Mouse (Mus musculus) liver, embryonic 15.5 days (tissue): Measurements from ENCODE around the gene Atp6v0c. TPM values are rescaled to one million over a fixed set of nuclear protein-coding genes. Genes with fewer than 3 reads are reported as not detected.

Experiments used
- ATAC-seq: fragments of 200-750 bp; cut with Nextera tagmentation; 2 replicates; pipeline ENCODE4 v1.8.0; 2017; ENCODE audit warnings: moderate number of reproducible peaks, mild to moderate bottlenecking, moderate library complexity; ENCODE audit not compliant: insufficient read depth
- H3K27ac ChIP-seq: fragments of 300-500 bp; sonication (generic); replicated peaks from 2 replicates; pipeline ENCODE4 v1.5.1; 2015; ENCODE audit warnings: mild to moderate bottlenecking, inconsistent platforms
- H3K27me3 ChIP-seq: fragments of 300-500 bp; sonication (generic); 2 replicates; pipeline ENCODE4 v1.6.1; 2015; ENCODE audit warnings: mild to moderate bottlenecking, inconsistent platforms
- H3K36me3 ChIP-seq: fragments of 300-500 bp; sonication (generic); replicated peaks from 2 replicates; pipeline ENCODE4 v1.6.1; 2015; ENCODE audit warnings: moderate library complexity, mild to moderate bottlenecking, inconsistent platforms
- H3K4me1 ChIP-seq: fragments of 300-500 bp; sonication (generic); replicated peaks from 2 replicates; pipeline ENCODE4 v1.6.1; 2015; ENCODE audit warnings: inconsistent platforms
- H3K4me2 ChIP-seq: fragments of 300-500 bp; sonication (generic); 2 replicates; pipeline ENCODE4 v1.6.1; 2015; ENCODE audit warnings: moderate library complexity, mild to moderate bottlenecking, inconsistent platforms
- H3K4me3 ChIP-seq: fragments of 300-500 bp; sonication (generic); replicated peaks from 2 replicates; pipeline ENCODE4 v1.5.1; 2015; ENCODE audit warnings: mild to moderate bottlenecking, inconsistent platforms
- H3K9ac ChIP-seq: fragments of 300-500 bp; sonication (generic); 2 replicates; pipeline ENCODE4 v1.6.1; 2015; ENCODE audit warnings: moderate library complexity, mild to moderate bottlenecking, inconsistent platforms
- H3K9me3 ChIP-seq: fragments of 300-500 bp; sonication (generic); replicated peaks from 2 replicates; pipeline ENCODE4 v1.6.1; 2016; ENCODE audit warnings: inconsistent platforms
- WGBS: fragments of 180-500 bp; shearing (Covaris S2); methylation state at CpG from one replicate; pipeline ENCODE4 v1.1.7; 2015; ENCODE audit warnings: mixed read lengths; ENCODE audit not compliant: insufficient replicate concordance; 5-methylcytosine and 5-hydroxymethylcytosine counted together
- polyA plus RNA-seq: library from polyadenylated mRNA; unstranded; fragments of >200 nt; fragmentation: Nextera tagmentation; extraction: Ambion mirVana; gene quantifications from 2 replicates; pipeline ENCODE4 v1.2.1, GENCODE M21; 2015

Gene Atp6v0c
- polyA plus RNA-seq: 362 and 405 TPM in 2 replicates

DNA sequence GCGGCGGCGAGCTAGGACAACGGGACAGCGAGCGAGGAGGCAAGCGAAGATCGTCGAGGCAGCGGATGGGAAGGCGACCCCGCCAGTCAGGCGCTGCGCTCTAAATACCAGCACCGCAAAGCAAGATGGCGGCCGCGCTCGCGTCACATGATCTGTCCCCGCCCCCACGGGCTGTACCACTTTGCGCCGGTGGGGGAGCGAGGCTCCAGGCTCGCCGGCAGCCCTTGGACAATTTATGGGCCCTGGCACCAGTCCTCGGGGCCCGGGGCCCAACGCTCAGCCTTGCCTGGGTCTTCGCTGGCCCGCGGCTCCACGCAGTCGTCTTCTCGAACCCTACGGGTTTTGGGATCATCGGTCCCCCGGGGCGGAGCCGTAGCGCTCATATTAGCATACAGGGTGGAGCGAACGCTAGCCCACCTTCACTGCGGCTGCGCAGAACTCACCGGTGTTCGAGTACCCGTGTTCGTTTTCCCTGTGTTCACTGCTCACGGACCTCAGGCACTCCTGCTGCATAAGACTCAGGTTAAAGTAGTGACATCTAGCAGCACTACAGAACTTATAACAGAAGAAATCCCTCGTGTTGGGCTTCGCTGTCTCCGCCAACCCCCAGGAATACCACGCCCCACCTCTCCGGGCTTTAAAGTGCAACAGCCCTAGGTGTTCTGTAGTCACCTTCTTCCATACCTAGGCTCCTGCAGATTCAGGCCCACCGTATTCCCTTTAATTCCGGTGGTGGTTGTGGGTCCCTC is at the start of gene Atp6v0c:
Atp6v0c (minus strand) TSS at position 386 of the 749 bp plus-strand sequence.
- Histone ChIP-seq H3K27ac (peak within 1 kb of the TSS; percentile 98), H3K9ac (peak within 1 kb of the TSS; percentile 91), H3K27me3 (no peaks in the 10 kb centered on the region), H3K4me1 (peaks cover 69% of the 10 kb centered on the region), H3K4me3 (peak within 1 kb of the TSS; percentile 93), H3K4me2 (peak within 1 kb of the TSS; percentile 90), H3K9me3 (no peaks in the 10 kb centered on the region), H3K36me3 (peaks cover 31% of the 10 kb centered on the region)
- WGBS: under 1% methylated on average over 58 of the region's 58 CpGs
- ATAC-seq: peak; percentile 81

DNA sequence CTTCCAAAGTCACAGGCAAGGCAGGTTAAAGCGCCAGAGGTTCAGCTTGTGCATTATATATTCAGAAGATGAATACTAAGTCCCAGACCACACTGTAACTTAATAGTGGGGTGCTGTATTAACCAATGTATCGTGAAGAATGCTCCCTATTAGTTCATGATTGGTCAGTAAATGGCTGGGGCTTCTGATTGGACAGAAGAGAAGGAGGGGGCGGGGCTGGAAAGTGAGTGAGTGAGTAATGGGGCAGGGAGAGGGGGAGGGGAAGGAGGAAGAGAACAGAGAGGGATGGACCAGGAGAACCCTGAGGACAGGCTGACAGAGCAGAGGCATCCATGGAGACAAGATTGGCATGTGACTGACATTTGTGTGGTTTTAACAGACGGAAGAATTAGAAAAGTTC is 47.3 kb upstream of the Atp6v0c start:
- Histone ChIP-seq H3K4me1 (peaks cover 60% of the 10 kb centered on the region), H3K27ac (no peak overlapping the region), H3K27me3 (peaks cover 14% of the 10 kb centered on the region), H3K36me3 (peaks cover 53% of the 10 kb centered on the region), H3K4me2 (no peak overlapping the region), H3K4me3 (no peak overlapping the region), H3K9ac (no peak overlapping the region), H3K9me3 (no peaks in the 10 kb centered on the region)
- WGBS: 78% methylated on average over 4 of the region's 4 CpGs
- no peak for ATAC-seq

DNA sequence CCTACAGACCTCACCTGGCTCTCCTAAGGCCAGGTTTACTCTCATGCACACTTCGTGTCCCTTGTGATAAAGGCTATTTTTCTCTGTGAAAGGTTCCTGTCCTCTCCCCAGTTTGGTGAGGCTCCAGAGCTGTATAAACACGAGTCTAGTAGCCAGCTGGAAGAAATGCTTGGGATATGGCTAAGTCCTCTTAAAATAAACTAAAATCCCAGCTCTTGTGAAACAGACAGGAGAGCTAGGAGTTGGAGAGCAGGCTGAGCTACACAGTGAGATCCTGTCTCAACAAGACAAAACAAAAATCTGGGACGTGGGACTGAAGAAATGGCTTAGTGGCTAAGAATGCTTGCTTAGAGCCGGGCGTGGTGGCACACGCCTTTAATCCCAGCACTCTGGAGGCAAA is 43.7 kb upstream of the Atp6v0c start:
- Histone ChIP-seq H3K4me3 (no peak overlapping the region), H3K4me2 (no peak overlapping the region), H3K9me3 (no peaks in the 10 kb centered on the region), H3K4me1 (peaks cover 65% of the 10 kb centered on the region), H3K9ac (no peak overlapping the region), H3K36me3 (peaks cover 37% of the 10 kb centered on the region), H3K27me3 (peaks cover 43% of the 10 kb centered on the region), H3K27ac (no peak overlapping the region)
- ATAC-seq: no peak
- WGBS: 58% methylated on average over 6 of the region's 6 CpGs

DNA sequence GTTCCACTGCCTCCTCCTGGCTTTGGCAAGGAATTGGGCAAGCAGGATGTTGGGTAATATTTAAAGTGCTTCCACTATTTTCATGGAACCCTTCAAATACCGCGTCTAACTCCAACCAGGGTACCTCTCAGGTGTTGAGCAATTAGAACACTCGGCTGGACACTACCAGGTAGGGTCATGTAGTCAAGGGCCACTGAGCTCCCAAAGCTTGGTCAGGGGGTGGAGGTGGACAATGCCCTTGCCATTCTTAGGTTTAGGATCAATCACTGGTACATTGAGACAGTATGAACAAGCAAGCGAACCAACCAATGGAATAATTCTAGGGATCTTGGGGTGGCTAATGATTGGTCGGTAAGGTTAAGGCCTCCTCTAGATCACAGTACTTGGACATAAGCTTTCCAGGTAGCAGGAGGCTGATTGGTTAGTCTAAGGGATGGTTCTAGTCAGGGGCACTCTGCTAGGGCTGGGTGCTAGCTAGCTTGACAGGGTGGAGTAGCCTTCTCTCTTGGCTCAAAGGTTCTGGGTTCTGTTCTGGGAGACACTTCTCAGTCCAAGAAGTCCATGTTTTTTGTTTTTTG is 43.0 kb upstream of the Atp6v0c start:
- peaks cover 50% of the 10 kb centered on the region for H3K27me3 ChIP-seq
- WGBS: 24% methylated on average over 5 of the region's 5 CpGs
- peaks cover 31% of the 10 kb centered on the region for H3K36me3 ChIP-seq
- peaks cover 65% of the 10 kb centered on the region for H3K4me1 ChIP-seq
- H3K9ac ChIP-seq: peak overlapping the region; percentile 61; the same call in 1 of the 2 replicates
- peak overlapping the region; percentile 94 for H3K4me2 ChIP-seq
- H3K27ac ChIP-seq: 0 out of 2 replicates have a peak overlapping the region, but pooled peaks have one; percentile 14
- ATAC-seq: no peak
- peak overlapping the region; percentile 55 for H3K4me3 ChIP-seq
- no peaks in the 10 kb centered on the region for H3K9me3 ChIP-seq

DNA sequence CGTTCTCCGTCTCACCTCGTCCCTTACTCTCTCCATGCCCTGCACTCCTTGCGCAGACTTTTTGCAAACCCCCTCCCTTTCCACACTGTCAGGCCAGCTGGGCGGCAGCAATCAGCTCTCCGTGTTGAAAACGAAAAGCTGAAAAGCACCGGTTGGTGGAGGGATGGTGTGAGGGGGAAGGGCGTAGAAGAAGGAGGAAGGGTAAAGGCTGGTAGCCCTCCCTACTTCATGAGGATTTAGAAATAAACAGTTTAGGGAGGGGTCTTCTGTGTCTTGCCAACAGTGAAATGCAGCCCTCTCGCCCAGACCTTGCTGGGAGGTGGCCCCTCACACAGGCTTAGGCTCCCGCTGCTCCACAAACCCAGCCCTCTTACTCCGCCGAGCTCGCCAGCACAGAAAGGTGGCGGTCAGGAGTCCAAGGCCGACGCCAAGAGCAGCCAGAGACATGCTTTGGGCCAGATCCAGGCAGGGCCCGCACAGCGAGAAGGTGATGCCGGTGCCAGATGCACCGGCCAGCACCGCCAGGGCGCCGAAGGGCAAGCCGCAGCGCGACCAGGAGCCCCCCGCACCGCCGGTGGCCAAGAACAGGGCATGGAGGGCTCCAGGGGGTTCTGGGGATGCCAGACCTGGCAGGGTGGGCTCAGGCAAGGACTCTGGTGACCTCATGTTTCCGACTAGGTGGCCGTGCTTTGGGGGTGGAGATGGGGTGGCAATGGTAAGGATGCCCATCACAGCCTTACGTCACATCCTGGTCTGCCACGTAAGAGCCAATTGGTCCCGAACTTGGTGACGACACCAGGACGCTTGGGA is 42.3 kb upstream of the Atp6v0c start:
- H3K4me3 ChIP-seq: peak overlapping the region; percentile 55
- 0 out of 2 replicates have a peak overlapping the region, but pooled peaks have one; percentile 31 for H3K27ac ChIP-seq
- H3K36me3 ChIP-seq: peaks cover 24% of the 10 kb centered on the region
- peak overlapping the region; percentile 61 for H3K9ac ChIP-seq
- 7% methylated on average over 37 of the region's 37 CpGs for WGBS
- H3K9me3 ChIP-seq: no peaks in the 10 kb centered on the region
- peaks cover 70% of the 10 kb centered on the region for H3K4me1 ChIP-seq
- peaks cover 55% of the 10 kb centered on the region for H3K27me3 ChIP-seq
- peak overlapping the region; percentile 94 for H3K4me2 ChIP-seq
- ATAC-seq: no peak

DNA sequence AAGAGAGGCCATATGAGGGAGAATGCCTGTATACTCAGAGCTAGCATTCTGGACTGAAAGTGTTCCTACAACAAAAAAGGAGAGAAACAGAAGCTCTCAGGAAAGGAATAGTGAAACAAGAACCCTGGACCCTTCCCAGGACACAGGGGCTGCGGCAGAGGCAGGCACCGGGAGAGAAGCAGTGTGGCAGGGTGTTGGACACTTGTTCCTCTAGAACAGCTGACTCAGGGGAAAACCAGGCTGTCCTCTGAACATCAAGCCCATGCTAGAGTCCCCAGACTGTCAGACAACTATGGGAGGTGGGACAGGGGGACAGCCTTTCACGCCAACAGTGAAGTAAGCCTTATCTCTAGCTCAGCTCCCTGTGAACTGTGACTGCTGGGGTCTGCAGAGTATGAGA is 41.1 kb upstream of the Atp6v0c start:
- Histone ChIP-seq H3K4me3 (no peak overlapping the region), H3K4me2 (peak overlapping the region; percentile 100; the same call in 1 of the 2 replicates), H3K9ac (peak overlapping the region; percentile 14; the same call in 1 of the 2 replicates), H3K9me3 (no peaks in the 10 kb centered on the region), H3K27ac (no peak overlapping the region), H3K4me1 (peaks cover 80% of the 10 kb centered on the region), H3K27me3 (peaks cover 64% of the 10 kb centered on the region), H3K36me3 (peaks cover 11% of the 10 kb centered on the region)
- ATAC-seq: no peak
- 57% methylated on average over 3 of the region's 3 CpGs for WGBS

DNA sequence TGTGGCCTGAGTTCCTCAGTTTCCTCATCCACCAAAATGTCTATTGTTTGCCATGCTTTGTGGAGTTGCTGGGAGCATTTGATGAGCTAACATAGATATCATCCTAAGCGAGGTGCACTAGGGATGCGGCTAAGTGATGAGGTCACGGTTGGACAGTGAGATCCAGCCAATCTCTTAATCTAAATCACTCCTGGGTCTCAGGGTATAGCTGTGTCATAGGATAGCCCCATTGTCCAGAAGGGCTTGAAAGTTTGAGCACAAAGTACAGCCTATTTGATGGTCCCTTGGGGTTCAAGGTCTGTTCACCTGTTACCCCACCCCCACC is 40.4 kb upstream of the Atp6v0c start:
- peaks cover 64% of the 10 kb centered on the region for H3K27me3 ChIP-seq
- ATAC-seq: no peak
- H3K27ac ChIP-seq: peak overlapping the region; percentile 99
- H3K36me3 ChIP-seq: peaks cover 4% of the 10 kb centered on the region
- peak overlapping the region; percentile 83 for H3K9ac ChIP-seq
- no peaks in the 10 kb centered on the region for H3K9me3 ChIP-seq
- peaks cover 87% of the 10 kb centered on the region for H3K4me1 ChIP-seq
- 60% methylated on average over 3 of the region's 3 CpGs for WGBS
- H3K4me2 ChIP-seq: peak overlapping the region; percentile 100
- peak overlapping the region; percentile 80 for H3K4me3 ChIP-seq

DNA sequence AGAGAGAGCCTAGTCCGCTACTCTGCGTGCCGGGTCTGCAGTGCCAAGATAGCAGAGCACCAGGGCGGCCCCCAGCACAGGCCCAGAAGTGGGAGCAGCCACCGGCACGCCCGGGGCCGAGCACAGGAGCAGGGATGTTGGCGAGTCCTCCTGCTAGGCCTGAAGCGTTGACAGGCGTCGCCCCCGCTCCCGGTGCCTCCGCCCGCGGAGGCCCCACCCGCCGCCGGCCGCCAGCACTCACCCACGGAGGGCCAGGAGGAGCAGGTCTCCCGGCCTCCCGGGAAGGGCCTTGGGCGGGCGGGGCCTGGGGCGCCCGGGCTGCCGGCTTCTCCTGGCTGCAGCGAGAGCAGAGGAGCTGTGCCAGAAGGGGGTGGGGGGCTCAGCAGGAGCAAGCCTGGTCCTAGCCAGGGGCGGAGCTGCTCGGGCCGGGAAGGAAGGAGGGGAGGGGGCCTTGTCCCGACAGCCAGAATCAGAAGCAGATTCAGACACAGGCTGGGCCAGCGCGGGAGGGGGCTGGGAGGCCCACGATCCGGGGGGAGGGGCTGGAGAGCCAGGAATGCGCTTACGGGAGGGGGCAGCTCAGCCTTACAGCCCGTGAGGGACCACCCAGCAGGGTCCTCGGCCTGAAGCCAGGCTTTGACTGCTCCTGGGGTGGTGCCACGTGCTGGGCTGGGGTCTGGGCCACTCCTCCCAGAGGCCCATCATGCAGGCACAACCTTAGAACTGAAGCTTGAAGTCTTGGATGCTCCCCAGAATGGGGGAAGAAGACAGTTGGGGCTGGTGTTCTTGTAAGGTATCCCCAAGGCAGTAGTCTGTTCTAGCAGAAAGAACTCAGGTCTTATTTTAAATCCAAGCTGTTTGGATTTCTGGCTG is 39.8 kb upstream of the Atp6v0c start, which contains the start of gene Ntn3:
Ntn3 (minus strand) TSS at position 489 of the 873 bp plus-strand sequence.
- no peaks in the 10 kb centered on the region for H3K36me3 ChIP-seq
- peaks cover 64% of the 10 kb centered on the region for H3K27me3 ChIP-seq
- H3K9ac ChIP-seq: peak within 1 kb of the TSS; percentile 83
- H3K4me2 ChIP-seq: peak within 1 kb of the TSS; percentile 100
- peak; percentile 85 for ATAC-seq
- no peaks in the 10 kb centered on the region for H3K9me3 ChIP-seq
- peak within 1 kb of the TSS; percentile 80 for H3K4me3 ChIP-seq
- H3K4me1 ChIP-seq: peaks cover 91% of the 10 kb centered on the region
- 2% methylated on average over 42 of the region's 43 CpGs for WGBS
- peak within 1 kb of the TSS; percentile 99 for H3K27ac ChIP-seq

DNA sequence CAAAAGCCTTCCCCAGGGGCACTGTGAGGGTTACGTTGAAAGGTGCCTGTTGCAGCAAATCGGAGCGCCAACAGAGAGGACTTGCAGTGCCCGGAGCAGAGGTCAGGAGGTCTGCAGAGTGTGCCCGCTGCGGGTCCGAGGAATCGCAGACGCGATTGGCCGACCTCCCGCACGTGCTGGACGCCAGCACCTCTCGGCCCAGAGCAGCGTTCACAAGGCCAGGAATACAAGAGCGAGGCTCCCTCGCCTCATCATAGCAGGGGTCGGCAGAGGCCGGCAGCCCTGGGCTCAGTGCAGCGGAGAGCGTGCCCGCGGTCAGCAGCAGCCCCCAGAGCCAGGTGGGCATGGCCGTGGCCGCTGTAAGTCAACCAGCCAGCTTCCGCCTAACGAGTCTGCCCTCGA is 39.1 kb upstream of the Atp6v0c start:
- H3K9ac ChIP-seq: peak overlapping the region; percentile 83
- peak overlapping the region; percentile 99 for H3K27ac ChIP-seq
- peak; percentile 2 for ATAC-seq
- peak overlapping the region; percentile 80 for H3K4me3 ChIP-seq
- H3K36me3 ChIP-seq: no peaks in the 10 kb centered on the region
- H3K27me3 ChIP-seq: peaks cover 64% of the 10 kb centered on the region
- WGBS: 6% methylated on average over 29 of the region's 29 CpGs
- H3K9me3 ChIP-seq: no peaks in the 10 kb centered on the region
- peak overlapping the region; percentile 100 for H3K4me2 ChIP-seq
- peaks cover 97% of the 10 kb centered on the region for H3K4me1 ChIP-seq
